Mouse (Mus musculus): ENCODE measurements around the gene Rnase10.
"Not testable (repeated sequence)": the region's sequence is repeated elsewhere in the genome, so short reads cannot be mapped to it uniquely, and the experiment has no call there.

Gene Rnase10

DNA sequence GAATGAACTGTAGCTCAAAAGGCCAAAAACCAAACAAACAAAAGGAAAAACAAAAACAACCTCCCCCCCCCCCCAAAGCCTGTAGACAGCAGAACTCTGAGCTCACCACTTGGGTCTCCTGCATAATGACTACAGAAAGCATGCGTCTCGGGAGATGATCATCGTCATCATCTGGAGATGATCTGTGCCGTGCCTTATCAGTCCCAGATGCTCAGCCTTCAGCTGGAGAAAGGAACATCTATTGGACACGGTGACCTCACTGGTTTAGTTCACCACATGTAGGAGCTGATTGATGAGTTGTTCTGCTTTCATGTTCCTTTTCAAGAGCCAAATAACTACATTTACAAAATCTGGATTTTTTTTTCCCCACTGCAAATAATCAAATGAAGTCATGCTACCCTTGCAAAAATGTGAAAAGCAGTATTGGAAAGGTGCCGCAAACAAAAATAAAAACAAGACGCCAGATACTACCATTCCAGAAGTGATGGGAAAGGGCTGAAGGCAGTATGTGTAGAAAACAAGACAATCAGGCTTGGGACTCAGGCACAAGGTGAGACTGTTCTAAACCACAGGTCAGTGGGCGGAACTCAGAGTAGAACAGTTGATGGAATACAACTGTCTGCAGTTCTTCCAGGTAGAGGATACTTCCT lies at the start of gene Rnase10:
Gene Rnase10, plus strand, starts transcription at position 600 of the 650 bp plus-strand sequence.
- DNase-seq (ENCODE audit: extremely low spot score): no peak

DNA sequence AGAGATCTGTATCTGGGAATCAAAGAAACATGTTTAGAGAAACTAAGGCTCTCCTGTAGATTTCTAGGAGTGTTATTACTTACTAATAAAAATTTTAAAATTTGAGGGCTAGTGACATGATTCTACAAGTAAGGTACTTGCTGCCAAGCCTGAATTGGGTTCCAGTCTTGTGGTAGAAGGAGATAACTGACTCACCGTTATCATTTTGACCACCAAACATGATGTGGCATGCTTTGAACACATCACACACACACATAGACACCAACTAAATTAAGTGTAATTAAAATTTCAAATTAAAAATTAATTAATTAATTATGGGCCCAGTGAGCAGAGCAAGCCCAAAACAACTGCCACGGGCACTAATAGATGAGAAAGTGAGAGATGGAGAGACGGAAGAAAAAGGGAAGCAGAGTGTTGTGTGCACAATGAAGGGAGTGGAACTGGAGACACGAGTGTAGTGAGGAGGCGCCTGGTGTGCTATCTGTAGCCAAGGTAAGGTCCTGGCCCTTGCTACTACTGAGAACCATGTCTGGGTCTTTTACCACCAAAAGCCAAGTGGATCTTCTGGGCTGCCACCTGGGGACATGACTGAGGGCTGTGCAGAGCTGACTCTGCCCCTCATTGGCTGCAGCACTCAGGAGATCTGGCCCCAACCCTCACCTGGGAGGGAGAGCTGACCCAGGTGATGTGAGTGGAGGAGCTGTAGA lies 49.1 kb upstream of the Rnase10 start:
- not testable (repeated sequence) for DNase-seq (ENCODE audit: extremely low spot score)

DNA sequence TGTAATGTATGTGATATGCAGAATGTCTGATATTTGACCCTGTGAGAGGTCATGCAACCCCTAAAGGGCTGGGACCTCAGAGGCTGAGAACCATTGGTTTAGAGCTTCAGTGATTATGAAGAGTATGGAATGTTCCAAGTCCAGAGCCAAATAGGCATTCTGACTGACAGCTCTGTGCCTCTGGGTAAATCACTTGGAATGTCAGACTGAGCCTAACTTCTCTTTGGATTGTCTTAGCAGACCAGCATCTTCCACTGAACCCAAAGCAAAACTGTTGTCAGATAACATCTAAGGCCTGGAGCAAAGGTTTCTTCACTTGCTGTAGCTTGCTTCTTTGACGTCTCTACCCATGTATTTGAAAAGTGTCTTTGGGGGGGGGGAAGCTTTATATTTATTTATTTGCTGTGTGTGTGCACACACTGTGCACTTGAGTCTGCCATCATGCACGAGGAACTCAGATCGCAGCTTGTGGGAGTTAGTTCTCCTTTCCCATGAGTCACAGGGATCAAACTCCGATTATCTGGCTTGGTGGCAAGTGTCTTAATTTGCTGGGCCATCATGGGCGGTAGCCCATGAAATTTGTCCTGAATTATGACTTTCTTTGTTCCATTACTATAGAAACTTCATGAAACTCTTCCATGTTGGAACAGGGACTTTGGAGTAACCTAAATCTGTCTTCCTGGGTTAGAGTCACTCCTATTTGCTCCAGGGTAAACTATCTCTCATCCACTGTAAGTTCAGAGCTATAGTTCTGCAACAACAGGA lies 39.2 kb upstream of the Rnase10 start:
- DNase-seq (ENCODE audit: extremely low spot score): no peak

DNA sequence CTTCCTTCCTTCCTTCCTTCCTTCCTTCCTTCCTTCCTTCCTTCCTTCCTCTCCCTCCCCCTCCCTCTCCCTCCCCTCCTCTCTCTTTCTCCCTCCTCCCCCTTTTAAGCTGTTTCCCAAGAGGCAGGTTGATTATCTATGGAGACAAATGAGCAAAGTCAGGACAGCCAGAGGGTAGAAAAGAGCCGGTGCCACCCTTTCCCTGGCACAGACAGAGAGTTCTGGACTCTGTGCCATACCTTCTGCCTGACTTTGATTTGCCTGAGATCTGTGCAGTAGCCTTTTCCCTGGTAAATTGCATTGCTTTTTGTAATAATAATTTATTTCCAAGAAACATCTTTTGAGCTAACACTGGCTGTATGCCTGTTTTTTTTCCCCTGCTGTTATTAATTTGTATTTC lies 38.5 kb upstream of the Rnase10 start:
- no peak for DNase-seq (ENCODE audit: extremely low spot score)

DNA sequence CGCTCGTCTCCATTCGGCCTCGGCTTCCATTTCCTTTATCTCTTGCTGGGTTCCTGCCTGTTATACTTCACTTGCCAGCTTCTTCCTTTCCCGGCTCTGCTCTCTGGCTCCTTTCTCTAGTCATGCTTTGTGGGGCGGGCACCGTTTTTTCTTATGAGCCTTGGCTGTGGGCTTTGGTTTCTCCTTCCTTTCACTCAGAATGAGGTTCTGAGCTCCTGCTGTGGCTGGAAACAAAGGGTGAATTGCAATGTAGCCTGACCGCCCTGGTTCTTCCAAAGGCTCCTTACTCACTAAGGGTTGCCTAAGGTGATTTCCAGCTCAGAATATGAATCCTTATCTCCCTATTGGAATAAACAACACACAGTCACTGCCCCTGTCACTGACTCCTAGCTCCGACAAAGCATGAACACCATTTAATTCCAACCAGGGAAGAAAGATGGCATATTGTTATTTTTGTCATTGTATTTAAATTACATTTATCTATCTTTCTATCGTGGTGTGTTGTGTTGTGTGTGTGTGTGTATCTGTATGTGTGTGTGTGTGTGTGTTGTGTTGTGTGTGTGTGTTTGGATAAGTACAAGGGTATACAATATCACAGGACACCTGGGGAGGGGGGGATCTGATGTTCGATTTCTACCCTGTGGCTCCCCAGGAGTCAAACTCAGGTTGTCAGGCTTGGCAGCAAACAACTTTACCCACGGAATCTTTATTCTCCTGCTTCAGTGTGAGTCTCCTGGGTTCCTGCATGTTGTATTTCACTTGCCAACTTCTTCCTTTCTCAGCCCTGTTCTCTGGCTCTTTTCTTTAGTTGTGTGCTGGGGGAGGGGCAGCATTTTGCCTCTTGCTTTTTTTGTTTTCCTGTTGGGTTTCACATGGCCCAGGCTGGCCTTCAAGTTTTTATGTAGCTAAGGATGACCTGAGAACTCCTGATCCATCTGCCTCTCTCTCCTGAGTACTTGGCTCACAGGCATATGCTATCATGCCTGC lies 37.7 kb upstream of the Rnase10 start:
- no peak for DNase-seq (ENCODE audit: extremely low spot score)

- DNase-seq (ENCODE audit: extremely low spot score): no peak
Observed at GRCm38 (mm10) chr14:50970822-50971221, 36.7 kb upstream of the Rnase10 start.

DNA sequence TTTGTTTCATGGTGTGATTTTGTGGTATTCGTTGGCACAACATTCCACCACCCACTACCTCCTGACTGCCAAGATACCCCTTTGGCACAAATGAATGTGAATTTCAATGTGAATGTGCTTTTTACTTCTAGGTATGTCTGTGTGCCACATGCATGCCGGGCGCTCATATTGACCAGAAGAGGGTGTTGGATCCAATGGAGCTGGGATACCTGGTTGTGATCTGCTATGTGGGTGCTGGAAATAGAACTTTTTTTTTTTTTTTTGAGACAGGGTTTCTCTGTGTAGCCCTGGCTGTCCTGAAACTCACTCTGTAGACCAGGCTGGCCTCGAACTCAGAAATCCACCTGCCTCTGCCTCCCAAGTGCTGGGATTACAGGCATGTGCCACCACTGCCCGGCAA lies 34.5 kb upstream of the Rnase10 start:
- DNase-seq (ENCODE audit: extremely low spot score): not testable (repeated sequence)

GRCm38 (mm10) chr14:50973700-50974099 lies 33.9 kb upstream of the Rnase10 start:
- no peak for DNase-seq (ENCODE audit: extremely low spot score)

DNA sequence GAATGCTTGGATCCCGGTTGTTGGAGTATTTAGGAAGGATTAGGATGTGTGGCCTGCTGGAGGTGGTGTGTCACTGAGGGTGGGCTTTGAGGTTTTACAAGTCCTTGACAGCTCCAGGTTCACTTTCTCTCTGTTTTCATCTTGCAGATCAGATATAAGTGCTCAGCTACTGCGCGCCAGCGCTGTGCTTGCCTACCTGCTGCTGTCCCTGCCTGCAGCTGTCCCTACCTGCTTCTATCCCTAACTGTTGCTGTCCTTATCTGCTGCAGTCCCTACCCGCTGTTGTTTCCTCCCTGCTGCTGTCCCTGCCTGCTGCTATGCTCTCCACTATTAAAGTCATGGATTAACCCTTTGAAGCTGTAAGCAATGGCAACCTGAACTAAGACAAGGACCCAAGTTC lies 32.5 kb upstream of the Rnase10 start:
- no peak for DNase-seq (ENCODE audit: extremely low spot score)

DNA sequence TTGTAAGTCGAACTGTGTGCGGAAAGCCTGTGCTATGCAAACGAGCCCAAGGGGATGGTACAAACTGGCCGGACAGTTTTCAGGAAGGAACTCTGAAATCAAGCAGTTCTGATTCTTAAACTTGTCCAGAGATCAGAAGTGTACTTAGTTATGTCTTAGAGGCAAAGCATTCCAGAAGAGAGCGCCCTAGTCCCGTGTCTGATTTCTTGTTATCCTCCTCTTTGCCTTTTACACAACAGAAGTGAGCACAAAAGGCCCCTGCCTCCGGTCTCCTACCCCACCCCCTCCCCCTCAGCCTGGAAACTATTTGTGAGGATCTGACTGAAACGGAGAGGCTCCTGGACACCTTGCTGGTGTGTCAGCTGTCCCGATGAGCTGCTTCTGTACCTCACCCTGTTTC lies 30.9 kb upstream of the Rnase10 start:
- DNase-seq (ENCODE audit: extremely low spot score): peak; percentile 44

GRCm38 (mm10) chr14:50978451-50978850 lies 29.1 kb upstream of the Rnase10 start:
- not testable (repeated sequence) for DNase-seq (ENCODE audit: extremely low spot score)

DNA sequence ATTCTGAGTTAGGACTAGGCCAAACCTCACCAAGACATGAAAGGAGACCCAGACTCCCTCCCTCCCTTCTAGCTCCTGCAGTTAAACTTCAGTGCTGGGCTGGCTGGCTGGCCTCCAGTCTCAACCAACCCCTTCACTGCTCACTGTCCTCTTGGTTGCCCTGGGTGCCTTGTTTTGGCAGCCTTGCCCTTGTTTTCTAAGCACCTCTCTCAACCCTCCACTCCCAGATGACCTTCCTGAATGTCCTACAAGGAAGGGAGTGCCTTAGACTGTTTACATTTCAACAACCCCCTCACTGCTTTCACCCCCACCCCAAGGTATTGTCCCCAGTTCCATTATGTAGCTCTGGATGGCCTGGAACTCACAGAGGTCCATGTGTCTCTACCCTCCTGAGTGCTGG lies 27.9 kb upstream of the Rnase10 start:
- no peak for DNase-seq (ENCODE audit: extremely low spot score)

DNA sequence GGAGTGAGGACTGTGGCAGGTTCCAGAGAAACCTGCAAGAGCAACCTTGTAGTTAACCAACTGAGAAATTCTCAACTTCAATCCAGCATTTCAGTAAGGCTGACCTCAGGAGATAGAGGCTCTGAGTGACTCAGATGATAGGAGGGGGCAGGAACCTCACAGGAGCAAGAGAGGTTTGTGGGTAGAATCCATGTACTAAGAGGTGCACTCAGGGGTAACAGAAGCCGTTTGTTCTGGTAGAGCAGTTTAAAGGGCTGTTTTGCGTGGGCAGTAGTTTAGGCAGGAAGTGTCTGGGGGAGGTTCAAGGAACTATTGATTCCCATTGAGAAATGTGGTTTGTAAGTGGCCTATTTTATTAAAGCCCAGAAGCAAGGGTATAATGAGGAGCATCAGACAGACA lies 26.3 kb upstream of the Rnase10 start:
- no peak for DNase-seq (ENCODE audit: extremely low spot score)

GRCm38 (mm10) chr14:50981837-50982236 lies 25.7 kb upstream of the Rnase10 start:
- no peak for DNase-seq (ENCODE audit: extremely low spot score)

DNA sequence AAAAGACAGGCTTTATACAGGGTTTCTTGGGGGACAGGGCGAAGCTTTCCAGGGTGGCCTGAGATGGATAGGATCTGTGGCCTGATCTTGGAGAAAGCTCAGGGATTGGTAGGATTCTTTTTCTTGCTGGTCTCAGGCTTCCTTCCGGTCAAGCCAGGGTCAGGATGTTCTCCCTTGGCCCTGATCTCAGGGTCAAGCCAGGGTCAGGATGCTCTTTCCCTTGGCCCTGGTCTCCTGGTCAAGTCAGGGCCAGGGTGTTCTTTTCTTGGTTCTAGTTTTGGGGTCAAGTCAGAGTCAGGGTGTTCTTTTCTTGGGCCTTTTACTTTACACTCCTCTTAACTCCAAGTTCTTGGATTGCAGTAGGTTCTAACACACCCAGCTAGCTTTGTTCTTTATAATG lies 19.9 kb upstream of the Rnase10 start:
- DNase-seq (ENCODE audit: extremely low spot score): no peak

DNA sequence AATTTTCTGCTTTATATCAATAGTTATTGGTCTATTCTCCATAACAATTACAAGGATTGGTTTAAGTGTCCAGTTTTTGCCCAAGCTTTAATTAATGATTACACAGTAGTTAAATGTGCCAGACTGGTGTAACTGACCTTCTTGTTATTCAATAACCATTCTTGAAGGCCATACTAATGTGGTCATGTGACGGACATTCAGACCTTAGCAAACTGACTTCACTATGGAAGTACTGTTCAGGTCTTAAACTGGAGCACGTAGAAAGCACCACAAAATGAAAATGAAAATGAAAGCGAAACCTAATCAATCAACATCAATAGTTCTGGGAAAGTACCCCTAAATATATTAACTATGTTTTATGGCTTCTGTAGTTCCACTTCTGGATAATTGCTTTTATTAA lies 16.5 kb upstream of the Rnase10 start:
- no peak for DNase-seq (ENCODE audit: extremely low spot score)

DNA sequence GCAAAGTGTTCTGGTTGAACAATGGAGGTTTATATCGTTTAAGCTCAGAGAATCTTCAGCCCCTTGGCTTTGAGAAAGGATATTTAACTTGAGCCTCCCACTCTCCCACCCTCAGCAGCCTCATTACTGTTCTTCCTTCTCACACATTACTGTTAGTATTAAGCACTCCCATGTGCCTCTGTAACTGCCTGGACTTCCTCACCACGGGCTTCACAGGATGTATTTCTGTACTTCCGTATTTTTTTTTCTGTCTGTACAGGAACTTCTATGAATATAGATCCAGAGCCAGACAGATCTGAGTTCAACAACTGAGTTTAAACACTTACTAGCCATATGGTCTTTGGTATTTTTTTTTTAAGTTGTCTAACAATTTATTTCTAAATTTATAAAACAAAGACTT lies 10.5 kb upstream of the Rnase10 start:
- DNase-seq (ENCODE audit: extremely low spot score): no peak

DNA sequence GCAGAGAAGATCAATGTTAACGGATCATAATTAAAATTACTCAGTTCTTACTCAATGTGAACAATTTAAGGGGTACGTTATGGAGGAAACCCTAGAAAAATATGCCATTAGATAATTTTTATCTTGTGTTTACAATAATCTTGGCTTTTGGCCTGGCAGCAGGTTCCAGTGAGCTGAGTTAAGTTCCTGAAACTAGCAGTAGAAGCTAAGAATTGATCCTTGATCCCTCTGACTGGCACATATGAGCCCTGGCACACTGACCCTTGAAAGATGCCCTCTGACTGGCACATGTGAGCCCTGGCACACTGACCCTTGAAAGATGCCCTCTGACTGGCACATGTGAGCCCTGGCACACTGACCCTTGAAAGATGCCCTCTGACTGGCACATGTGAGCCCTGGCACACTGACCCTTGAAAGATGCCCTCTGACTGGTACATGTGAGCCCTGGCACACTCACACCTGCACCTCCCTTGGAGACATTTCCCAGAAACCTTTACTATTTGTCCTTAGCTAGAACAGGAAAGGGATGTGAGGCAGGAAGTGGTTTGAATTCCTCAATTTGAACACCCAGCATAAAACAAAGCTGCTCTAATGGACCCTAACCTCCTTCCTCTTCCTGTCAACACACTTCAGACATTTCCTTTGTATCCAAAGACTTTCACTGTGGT lies 9.4 kb upstream of the Rnase10 start:
- no peak for DNase-seq (ENCODE audit: extremely low spot score)

DNA sequence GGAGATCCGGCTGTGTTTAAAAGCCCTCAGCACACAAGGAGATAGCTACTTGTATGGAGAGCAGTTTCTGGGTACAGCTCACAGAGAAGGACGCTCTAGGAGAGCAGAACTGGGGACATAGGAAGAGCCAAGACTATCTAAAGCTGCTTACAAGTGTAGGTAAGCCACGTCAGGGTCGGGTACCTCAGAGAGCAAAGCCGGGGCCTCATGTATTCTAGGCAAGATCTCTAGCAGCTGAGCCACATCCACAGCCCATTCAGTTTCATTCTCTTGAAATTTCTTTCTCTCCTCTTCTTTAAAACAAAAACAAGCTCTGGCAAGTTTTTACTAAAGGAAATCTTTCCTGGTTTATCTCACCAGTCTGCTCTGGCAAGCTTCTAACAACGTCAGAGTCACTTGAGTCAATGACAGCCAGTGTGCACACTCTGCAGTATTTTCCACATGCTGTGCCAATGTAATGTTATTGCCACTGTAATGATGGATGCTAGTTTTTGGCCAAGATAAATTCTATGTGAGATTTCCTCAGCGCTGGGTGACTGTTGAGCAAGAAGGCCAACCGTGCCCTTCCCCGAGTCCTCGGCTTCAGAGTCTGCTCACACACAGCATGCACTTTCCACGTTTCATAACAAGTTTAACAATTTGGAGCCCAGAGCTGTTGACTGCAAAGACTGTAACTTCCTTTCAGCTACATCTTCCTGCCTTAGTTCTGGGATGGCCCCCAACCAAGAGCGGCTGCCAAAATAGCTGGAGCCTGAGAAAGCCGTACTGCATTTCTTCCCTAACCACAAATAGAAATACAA lies 563 bp downstream of the Rnase10 start:
- DNase-seq (ENCODE audit: extremely low spot score): no peak

- DNase-seq (ENCODE audit: extremely low spot score): no peak
Observed at GRCm38 (mm10) chr14:51008781-51009180, 1.2 kb downstream of the Rnase10 start.
